ENCODE assay signal across 15 mouse cellular contexts in the genomic region with DNA sequence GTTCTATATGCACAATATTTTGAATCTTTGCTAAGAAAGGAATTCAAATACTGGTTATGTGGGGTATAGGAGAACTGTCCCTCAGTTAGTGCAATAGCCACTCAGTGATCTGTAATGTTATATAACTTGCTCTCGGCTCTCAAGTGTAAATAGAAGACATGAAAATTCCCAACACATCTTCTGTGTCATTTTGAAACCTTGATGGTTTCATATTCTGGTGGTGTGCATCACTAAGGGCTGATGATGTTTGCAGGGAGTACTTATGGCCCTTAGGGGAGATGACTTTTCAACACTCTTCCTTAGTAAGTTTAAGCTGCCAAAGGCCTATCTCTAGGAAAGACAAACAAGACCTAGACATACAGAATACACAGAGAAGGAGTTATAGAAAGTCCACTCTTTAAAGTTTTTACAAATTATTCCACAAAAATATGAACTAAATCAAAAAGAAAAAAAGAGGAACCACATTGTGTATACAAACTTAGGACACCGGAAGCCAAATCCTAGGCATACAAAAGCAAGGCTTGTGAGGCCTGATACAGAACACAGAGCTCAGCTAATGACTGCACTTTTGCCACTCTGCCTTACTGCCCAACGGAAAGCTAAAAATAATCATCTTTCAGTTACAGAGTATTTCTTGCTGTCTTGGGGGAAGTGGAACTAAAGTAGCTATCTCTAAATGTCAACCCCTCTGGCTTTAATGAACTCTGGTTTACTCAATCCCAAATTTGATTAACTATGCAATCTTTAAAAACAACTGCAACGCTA. TPM values are rescaled to one million over a fixed set of nuclear protein-coding genes. Genes with fewer than 3 reads are reported as not detected.
A peak's percentile ranks its signal among the peaks of the same experiment; 100 is the strongest.
DNase-seq lines count a peak whose midpoint lies in the region; ATAC-seq lines count a peak whose summit lies in the region.
"Had no signal": no experiment of that assay in that cellular context is flagged by ENCODE, and none has a peak within 500 bp of the region (broad histone marks: within the 10 kb centered on the region; RNA-seq: fewer than 3 reads in every experiment).

No protein-coding gene starts in this region.

- H3K36me3 ChIP-seq in lung, embryonic 15.5 days: no peaks in the 10 kb centered on the region
- no peaks in the 10 kb centered on the region for H3K36me3 ChIP-seq in heart, embryonic 16.5 days (ENCODE audit: control insufficient read depth, insufficient read depth)
- H3K36me3 ChIP-seq: midbrain, embryonic 12.5 days; neural tube, embryonic 12.5 days had no signal

- no peak overlapping the region for H3K9ac ChIP-seq in lung, embryonic 15.5 days
- 0 out of 2 replicates have a peak overlapping the region, but pooled peaks have one; percentile 20 for H3K9ac ChIP-seq in heart, embryonic 16.5 days (ENCODE audit: low read length)
- H3K9ac ChIP-seq: forebrain, postnatal 0 days; midbrain, embryonic 12.5 days; neural tube, embryonic 12.5 days had no signal

- intact Hi-C loops in heart, postnatal 10 days (cut with DNase I): no loop called here

- peak overlapping the region; percentile 50 for H3K27ac ChIP-seq in lung, embryonic 15.5 days
- H3K27ac ChIP-seq in heart, embryonic 16.5 days (ENCODE audit: low read length): peak overlapping the region; percentile 77
- H3K27ac ChIP-seq: limb, embryonic 10.5 days; midbrain, embryonic 12.5 days; neural tube, embryonic 12.5 days had no signal

- peak; percentile 21 for DNase-seq in heart, adult 8-10 months (ENCODE audit: low spot score)
- no peak for DNase-seq in heart, postnatal 10 days
- no peak for DNase-seq in lung, postnatal 4 days
- no peak for DNase-seq in adrenal gland, adult 8-10 months
- DNase-seq: B cell, adult 2 months; cerebellum, postnatal 36 days; forebrain, postnatal 0 days; kidney, adult 18-20 months had no signal

- no peaks in the 10 kb centered on the region for H3K9me3 ChIP-seq in lung, embryonic 15.5 days
- no peaks in the 10 kb centered on the region for H3K9me3 ChIP-seq in heart, embryonic 16.5 days (replicated peaks; ENCODE audit: control insufficient read depth, low read length)
- H3K9me3 ChIP-seq: limb, embryonic 10.5 days; midbrain, embryonic 12.5 days; neural tube, embryonic 12.5 days had no signal

- H3K4me2 ChIP-seq in lung, embryonic 15.5 days: no peak overlapping the region
- no peak overlapping the region for H3K4me2 ChIP-seq in heart, embryonic 16.5 days (ENCODE audit: low read depth, low read length)
- H3K4me2 ChIP-seq: midbrain, embryonic 12.5 days; neural tube, embryonic 12.5 days had no signal

- H3K4me1 ChIP-seq in lung, embryonic 15.5 days: peaks cover 37% of the 10 kb centered on the region
- H3K4me1 ChIP-seq in heart, embryonic 16.5 days (ENCODE audit: control insufficient read depth, insufficient read depth, low read length): peaks cover 22% of the 10 kb centered on the region
- H3K4me1 ChIP-seq: limb, embryonic 10.5 days; midbrain, embryonic 12.5 days; neural tube, embryonic 12.5 days had no signal

- no peak for ATAC-seq in lung, embryonic 15.5 days (ENCODE audit: borderline replicate concordance, extremely low read depth, low FRiP score, low TSS enrichment)
- no peak for ATAC-seq in heart, embryonic 16.5 days (replicated peaks; ENCODE audit: extremely low read depth, insufficient read depth, low FRiP score)
- ATAC-seq in monocyte, adult 5-6 weeks (replicated peaks; ENCODE audit: insufficient number of reproducible peaks, low FRiP score, low TSS enrichment, poor library complexity, severe bottlenecking): peak; percentile 80
- no peak for ATAC-seq in cerebellum, adult (ENCODE audit: insufficient number of reproducible peaks, low FRiP score, low TSS enrichment)
- ATAC-seq: forebrain, postnatal 0 days had no signal

- H3K27me3 ChIP-seq in lung, embryonic 15.5 days: no peaks in the 10 kb centered on the region
- no peaks in the 10 kb centered on the region for H3K27me3 ChIP-seq in heart, embryonic 16.5 days (ENCODE audit: control insufficient read depth, insufficient read depth, low read length)
- H3K27me3 ChIP-seq: midbrain, embryonic 12.5 days; neural tube, embryonic 12.5 days had no signal

- WGBS in lung, embryonic 15.5 days: 54% methylated on average over 4 of the region's 4 CpGs
- WGBS in heart, embryonic 16.5 days: 33% methylated on average over 4 of the region's 4 CpGs

- H3K4me3 ChIP-seq in lung, embryonic 15.5 days: no peak overlapping the region
- no peak overlapping the region for H3K4me3 ChIP-seq in heart, embryonic 16.5 days (ENCODE audit: low read length)
- H3K4me3 ChIP-seq: limb, embryonic 10.5 days; midbrain, embryonic 12.5 days; neural tube, embryonic 12.5 days had no signal

RNA-seq across cellular contexts. Expression of gene Pias1, which starts 55.0 kb away (rescaled TPM):
- total RNA-seq in heart, adult 8-10 months (2022): 10 to 100 TPM; 25.6 to 29.2 (median 26.2) TPM
- total RNA-seq in heart, postnatal 10 days (2021): 10 to 100 TPM; 26.3 to 26.7 TPM
- polyA plus RNA-seq in lung, embryonic 15.5 days (2015; fragmentation: Nextera tagmentation; extraction: Ambion mirVana): 62.3 and 75.1 TPM in 2 replicates
- polyA plus RNA-seq in heart, embryonic 16.5 days (2015; fragmentation: Nextera tagmentation; extraction: Ambion mirVana): 42.0 and 44.1 TPM in 2 replicates
- total RNA-seq in monocyte, adult 5-6 weeks (2017): 43.1 to 75.7 TPM (median 52.9 TPM) in 3 replicates
- 10 to 100 TPM; 36.0 to 52.7 (median 44.3) TPM for total RNA-seq in adrenal gland, adult 8-10 months (2022)
